Mouse (Mus musculus) CH12.LX (cell line): ENCODE results near the gene Prkch.

Experiments used
- CHD2 ChIP-seq: IDR thresholded peaks from 2 replicates; pipeline ENCODE4 v1.6.1; 2011; ENCODE audit warnings: low read length, improper control_type of control experiment
- CTCF ChIP-seq, 2 experiments: IDR thresholded peaks in 1 of 2; conservative IDR thresholded peaks in 1 of 2; 2 replicates each; pipeline ENCODE4 v1.5.1; 2011 to 2012; ENCODE audit warnings: low read depth in 2 of 2, low read length in 2 of 2, improper control_type of control experiment in 1 of 2, inconsistent platforms in 1 of 2, mild to moderate bottlenecking in 1 of 2, moderate library complexity in 1 of 2
- E2F4 ChIP-seq: IDR thresholded peaks from 2 replicates; pipeline ENCODE4 v1.6.1; 2011; ENCODE audit warnings: low read depth, low read length, improper control_type of control experiment; ENCODE audit not compliant: insufficient replicate concordance
- EP300 ChIP-seq: IDR thresholded peaks from 2 replicates; pipeline ENCODE4 v1.6.1; 2011; ENCODE audit warnings: low read length, improper control_type of control experiment
- GABPA ChIP-seq: IDR thresholded peaks from 2 replicates; pipeline ENCODE4 v1.6.1; 2012; ENCODE audit warnings: low read depth, low read length, improper control_type of control experiment, inconsistent platforms; ENCODE audit not compliant: insufficient replicate concordance
- JUN ChIP-seq: IDR thresholded peaks from 2 replicates; pipeline ENCODE4 v1.6.1; 2011; ENCODE audit warnings: low read depth, mild to moderate bottlenecking, low read length, improper control_type of control experiment, moderate library complexity; ENCODE audit not compliant: insufficient read depth
- MAX ChIP-seq: IDR thresholded peaks from 2 replicates; pipeline ENCODE4 v1.6.1; 2011; ENCODE audit warnings: low read length, improper control_type of control experiment
- MYC ChIP-seq: IDR thresholded peaks from 2 replicates; pipeline ENCODE4 v1.6.1; 2011; ENCODE audit warnings: low read depth, mild to moderate bottlenecking, improper control_type of control experiment, low read length
- NELFE ChIP-seq: IDR thresholded peaks from 2 replicates; pipeline ENCODE4 v1.6.1; 2011; ENCODE audit warnings: low read depth, low read length, improper control_type of control experiment
- POLR2A ChIP-seq: IDR thresholded peaks from 2 replicates; pipeline ENCODE4 v1.6.1; 2011; ENCODE audit warnings: low read depth, mild to moderate bottlenecking, improper control_type of control experiment, low read length
- POLR2AphosphoS2 ChIP-seq: IDR thresholded peaks from 2 replicates; pipeline ENCODE4 v1.6.1; 2011; ENCODE audit warnings: low read depth, low read length, improper control_type of control experiment
- RCOR1 ChIP-seq: conservative IDR thresholded peaks from 2 replicates; pipeline ENCODE4 v1.6.1; 2012; ENCODE audit warnings: low read depth, mild to moderate bottlenecking, inconsistent platforms, low read length, improper control_type of control experiment
- SMC3 ChIP-seq: IDR thresholded peaks from 2 replicates; pipeline ENCODE4 v1.6.1; 2011; ENCODE audit warnings: low read depth, low read length, improper control_type of control experiment
- ZNF384 ChIP-seq: IDR thresholded peaks from 2 replicates; pipeline ENCODE4 v1.6.1; 2012; ENCODE audit warnings: low read depth, low read length, improper control_type of control experiment, inconsistent platforms

DNA sequence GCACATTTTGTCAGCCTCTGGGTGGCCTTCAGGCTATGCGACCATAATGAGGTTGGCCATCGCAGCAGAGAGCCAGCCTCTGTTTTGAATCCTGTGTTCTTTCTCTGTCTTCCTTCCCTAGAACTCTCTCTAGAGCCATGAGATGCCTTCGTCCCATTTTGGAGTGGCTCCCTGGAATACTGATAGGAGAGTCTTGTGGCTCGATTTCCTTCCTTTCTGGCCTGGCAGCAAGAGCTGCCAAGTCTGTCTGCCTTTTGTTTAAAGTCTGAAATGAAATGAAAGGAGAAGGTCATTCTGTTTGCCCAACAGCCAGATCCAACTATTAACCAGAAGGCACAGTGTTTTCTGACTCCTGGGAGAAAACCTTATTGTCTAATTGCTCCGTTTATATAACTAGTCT, 184.2 kb downstream of the Prkch start:
- TF ChIP-seq ZNF384 = no peak
- no peak for TF ChIP-seq POLR2A
- no peak for TF ChIP-seq EP300
- no peak for TF ChIP-seq JUN
- no peak for TF ChIP-seq MAX
- TF ChIP-seq E2F4 = no peak
- TF ChIP-seq CTCF (conservative IDR thresholded peaks at IDR 0.05 in 1 of 2, IDR thresholded peaks at IDR 0.05 in 1 of 2; ENCODE audit: low read depth in 2 of 2, low read length in 2 of 2) = no peak
- no peak for TF ChIP-seq POLR2AphosphoS2
- TF ChIP-seq SMC3 = no peak
- no peak for TF ChIP-seq MYC
- no peak for TF ChIP-seq CHD2
- TF ChIP-seq RCOR1 = no peak
- TF ChIP-seq NELFE = no peak
- TF ChIP-seq GABPA = no peak
